Mouse (Mus musculus) midbrain, embryonic 11.5 days (tissue): ENCODE measurements around the gene Spp1. TPM values are rescaled to one million over a fixed set of nuclear protein-coding genes. Genes with fewer than 3 reads are reported as not detected.
A peak's percentile ranks its signal among the peaks of the same experiment; 100 is the strongest.
"Not testable (repeated sequence)": the region's sequence is repeated elsewhere in the genome, so short reads cannot be mapped to it uniquely, and the experiment has no call there.

Experiments
- ATAC-seq: fragments of 200-750 bp; cut with Nextera tagmentation; 2 replicates; pipeline ENCODE4 v1.8.0; 2017; ENCODE audit warnings: moderate TSS enrichment, moderate library complexity; ENCODE audit not compliant: low FRiP score
- DNase-seq: peaks from one replicate; pipeline ENCODE4 v3.0.0; 2015; ENCODE audit warnings: low spot score; ENCODE audit errors: missing footprints
- H3K27ac ChIP-seq: fragments of 300-500 bp; sonication (generic); 2 replicates; pipeline ENCODE4 v1.5.1; 2014; ENCODE audit warnings: low read depth, low read length
- H3K27me3 ChIP-seq: fragments of 300-500 bp; sonication (generic); 2 replicates; pipeline ENCODE4 v1.6.1; 2014; ENCODE audit warnings: mild to moderate bottlenecking, low read length, moderate library complexity, mixed read lengths; ENCODE audit not compliant: control insufficient read depth, insufficient read depth
- H3K36me3 ChIP-seq: fragments of 300-500 bp; sonication (generic); 2 replicates; pipeline ENCODE4 v1.6.1; 2014; ENCODE audit warnings: mild to moderate bottlenecking, low read length, moderate library complexity, mixed read lengths; ENCODE audit not compliant: control insufficient read depth, insufficient read depth
- H3K4me1 ChIP-seq: fragments of 300-500 bp; sonication (generic); 2 replicates; pipeline ENCODE4 v1.6.1; 2014; ENCODE audit warnings: low read length; ENCODE audit not compliant: control insufficient read depth, insufficient read depth
- H3K4me2 ChIP-seq: fragments of 300-500 bp; sonication (generic); 2 replicates; pipeline ENCODE4 v1.6.1; 2014; ENCODE audit warnings: mild to moderate bottlenecking, moderate library complexity
- H3K4me3 ChIP-seq: fragments of 300-500 bp; sonication (generic); 2 replicates; pipeline ENCODE4 v1.5.1; 2014; ENCODE audit warnings: low read depth, low read length
- H3K9ac ChIP-seq: fragments of 300-500 bp; sonication (generic); 2 replicates; pipeline ENCODE4 v1.6.1; 2014; ENCODE audit warnings: low read length
- H3K9me3 ChIP-seq: fragments of 300-500 bp; sonication (generic); 2 replicates; pipeline ENCODE4 v1.6.1; 2016; ENCODE audit warnings: low read length; ENCODE audit not compliant: control insufficient read depth
- WGBS: fragments of 180-500 bp; shearing (Covaris S2); extraction: QIAGEN DNeasy Blood & Tissue Kit; methylation state at CpG from one replicate; pipeline ENCODE4 v1.1.7; 2014; 5-methylcytosine and 5-hydroxymethylcytosine counted together
- polyA plus RNA-seq: library from polyadenylated mRNA; unstranded; fragments of >200 nt; fragmentation: Nextera tagmentation; extraction: Ambion mirVana; gene quantifications from 2 replicates; pipeline ENCODE4 v1.2.1, GENCODE M21; 2014

Gene Spp1
- polyA plus RNA-seq, 1 experiment from 2014 or later: 6.8 TPM

- peak; percentile 65; the same call in 1 of the 2 replicates for ATAC-seq
- 13% methylated on average over 3 of the region's 3 CpGs for WGBS
- H3K9ac ChIP-seq: no peak overlapping the region
Observed at GRCm38 (mm10) chr5:104446156-104446555, 11.2 kb downstream of the Spp1 start.

GRCm38 (mm10) chr5:104448346-104448745 is 13.4 kb downstream of the Spp1 start:
- H3K9me3 ChIP-seq, H3K27me3 ChIP-seq, H3K9ac ChIP-seq, H3K4me2 ChIP-seq, H3K4me3 ChIP-seq, H3K4me1 ChIP-seq, ATAC-seq, H3K36me3 ChIP-seq, H3K27ac ChIP-seq: not testable (repeated sequence)
- WGBS: 18% methylated on average over 6 of the region's 6 CpGs
- peak; percentile 66 for DNase-seq

More at GRCm38 (mm10) chr5:104446156-104446555, 11.2 kb downstream of the Spp1 start:
- peak; percentile 84 for DNase-seq
- Histone ChIP-seq H3K4me1 (no peaks in the 10 kb centered on the region), H3K9me3 (no peaks in the 10 kb centered on the region), H3K36me3 (no peaks in the 10 kb centered on the region), H3K4me3 (no peak overlapping the region), H3K27ac (no peak overlapping the region), H3K4me2 (no peak overlapping the region), H3K27me3 (no peaks in the 10 kb centered on the region)

- WGBS: 30% methylated on average over 3 of the region's 3 CpGs
- Histone ChIP-seq H3K4me3 (no peak overlapping the region), H3K27me3 (no peaks in the 10 kb centered on the region), H3K36me3 (no peaks in the 10 kb centered on the region), H3K27ac (no peak overlapping the region), H3K4me1 (no peaks in the 10 kb centered on the region), H3K9me3 (no peaks in the 10 kb centered on the region), H3K4me2 (no peak overlapping the region), H3K9ac (no peak overlapping the region)
- DNase-seq (peak; percentile 66), ATAC-seq (no peak)
Observed at GRCm38 (mm10) chr5:104449491-104449890, 14.6 kb downstream of the Spp1 start.

- WGBS: 71% methylated on average over 1 of the region's 1 CpGs
- no peaks in the 10 kb centered on the region for H3K4me1 ChIP-seq
- H3K9ac ChIP-seq: no peak overlapping the region
- no peak for ATAC-seq
- no peaks in the 10 kb centered on the region for H3K27me3 ChIP-seq
- peak; percentile 39 for DNase-seq
- H3K9me3 ChIP-seq: no peaks in the 10 kb centered on the region
- H3K27ac ChIP-seq: no peak overlapping the region
- no peak overlapping the region for H3K4me3 ChIP-seq
- H3K36me3 ChIP-seq: no peaks in the 10 kb centered on the region
- H3K4me2 ChIP-seq: no peak overlapping the region
Observed at GRCm38 (mm10) chr5:104453075-104453474, 18.2 kb downstream of the Spp1 start.

- no peak overlapping the region for H3K4me3 ChIP-seq
- H3K36me3 ChIP-seq: no peaks in the 10 kb centered on the region
- no peak overlapping the region for H3K27ac ChIP-seq
- H3K9me3 ChIP-seq: no peaks in the 10 kb centered on the region
- no peaks in the 10 kb centered on the region for H3K27me3 ChIP-seq
- no peaks in the 10 kb centered on the region for H3K4me1 ChIP-seq
- ATAC-seq: no peak
- 94% methylated on average over 6 of the region's 6 CpGs for WGBS
- no peak for DNase-seq
- H3K4me2 ChIP-seq: no peak overlapping the region
- H3K9ac ChIP-seq: no peak overlapping the region
Observed at GRCm38 (mm10) chr5:104454564-104454963, 19.6 kb downstream of the Spp1 start.

GRCm38 (mm10) chr5:104458832-104459705 is 24.2 kb downstream of the Spp1 start, which contains the start of gene Pkd2:
TSS of gene Pkd2 (plus strand) at chr5:104459450.
- 12% methylated on average over 45 of the region's 46 CpGs for WGBS
- H3K4me2 ChIP-seq: peak within 1 kb of the TSS; percentile 75
- H3K4me1 ChIP-seq: 0 out of 2 replicates have a peak, but pooled peaks cover 2% of the 10 kb centered on the region
- no peaks in the 10 kb centered on the region for H3K9me3 ChIP-seq
- no peaks in the 10 kb centered on the region for H3K27me3 ChIP-seq
- peak within 1 kb of the TSS; percentile 69 for H3K27ac ChIP-seq
- H3K4me3 ChIP-seq: peak within 1 kb of the TSS; percentile 68
- no peaks in the 10 kb centered on the region for H3K36me3 ChIP-seq
- DNase-seq (peak; percentile 97), ATAC-seq (peak; percentile 91)
- H3K9ac ChIP-seq: peak within 1 kb of the TSS; percentile 96

GRCm38 (mm10) chr5:104459706-104460455 is 25.0 kb downstream of the Spp1 start:
- Histone ChIP-seq H3K4me1 (0 out of 2 replicates have a peak, but pooled peaks cover 2% of the 10 kb centered on the region), H3K27me3 (no peaks in the 10 kb centered on the region), H3K9me3 (no peaks in the 10 kb centered on the region), H3K27ac (peak overlapping the region; percentile 69), H3K4me3 (peak overlapping the region; percentile 68), H3K36me3 (no peaks in the 10 kb centered on the region), H3K4me2 (peak overlapping the region; percentile 75), H3K9ac (peak overlapping the region; percentile 96)
- WGBS: under 1% methylated on average over 80 of the region's 82 CpGs
- ATAC-seq: peak; percentile 86
- peak; percentile 97 for DNase-seq

- ATAC-seq (no peak), DNase-seq (no peak)
- Histone ChIP-seq H3K9ac (no peak overlapping the region; the same call in 1 of the 2 replicates), H3K36me3 (no peaks in the 10 kb centered on the region), H3K27ac (no peak overlapping the region), H3K4me3 (peak overlapping the region; percentile 68), H3K4me2 (peak overlapping the region; percentile 75), H3K4me1 (0 out of 2 replicates have a peak, but pooled peaks cover 2% of the 10 kb centered on the region), H3K9me3 (no peaks in the 10 kb centered on the region), H3K27me3 (no peaks in the 10 kb centered on the region)
- WGBS: 42% methylated on average over 3 of the region's 3 CpGs
Observed at GRCm38 (mm10) chr5:104460456-104460838, 25.5 kb downstream of the Spp1 start.

GRCm38 (mm10) chr5:104460856-104461255 is 25.9 kb downstream of the Spp1 start:
- peak overlapping the region; percentile 75 for H3K4me2 ChIP-seq

More at GRCm38 (mm10) chr5:104460856-104461255, 25.9 kb downstream of the Spp1 start:
- DNase-seq (peak; percentile 83), ATAC-seq (no peak)
- H3K4me1 ChIP-seq: 0 out of 2 replicates have a peak, but pooled peaks cover 2% of the 10 kb centered on the region
- H3K36me3 ChIP-seq: peaks cover 4% of the 10 kb centered on the region
- H3K27ac ChIP-seq: no peak overlapping the region
- no peak overlapping the region for H3K9ac ChIP-seq
- WGBS: 70% methylated on average over 7 of the region's 7 CpGs
- H3K9me3 ChIP-seq: no peaks in the 10 kb centered on the region
- no peaks in the 10 kb centered on the region for H3K27me3 ChIP-seq
- no peak overlapping the region for H3K4me3 ChIP-seq
